Mouse (Mus musculus) adrenal gland, postnatal 10 days (tissue): ENCODE results near the gene Esrrg. TPM values are rescaled to one million over a fixed set of nuclear protein-coding genes. Genes with fewer than 3 reads are reported as not detected.

Source experiments
- DNase-seq: peaks from one replicate; pipeline ENCODE4 v3.0.0; 2021; ENCODE audit warnings: mixed read lengths
- total RNA-seq, 2 experiments: library from RNA; stranded (reverse); gene quantifications; 2 replicates each; pipeline ENCODE4 v1.2.3; 2021

Gene Esrrg
- total RNA-seq, 2 experiments from 2014 or later, result 18.8 to 28.7 TPM

DNA sequence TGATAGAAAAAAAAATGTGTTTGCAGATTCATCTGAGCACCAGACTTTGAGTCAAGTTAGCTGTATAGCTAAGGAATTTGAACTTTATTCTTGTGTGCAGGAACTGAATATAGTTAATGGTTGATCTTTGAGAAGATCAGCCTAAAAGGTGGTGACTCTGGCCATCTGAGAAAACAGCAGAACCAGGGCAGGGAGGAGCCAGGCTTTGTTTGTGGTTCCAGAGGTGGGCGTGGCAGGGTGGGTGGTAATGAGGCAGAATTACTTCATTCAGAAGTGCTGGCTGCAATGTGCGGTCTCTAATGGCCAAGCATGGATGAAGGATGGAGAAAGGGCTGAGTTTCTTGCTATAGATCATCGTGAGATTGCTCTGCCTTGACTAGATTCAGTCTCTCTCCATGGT, 224.3 kb downstream of the Esrrg start:
- no peak for DNase-seq

DNA sequence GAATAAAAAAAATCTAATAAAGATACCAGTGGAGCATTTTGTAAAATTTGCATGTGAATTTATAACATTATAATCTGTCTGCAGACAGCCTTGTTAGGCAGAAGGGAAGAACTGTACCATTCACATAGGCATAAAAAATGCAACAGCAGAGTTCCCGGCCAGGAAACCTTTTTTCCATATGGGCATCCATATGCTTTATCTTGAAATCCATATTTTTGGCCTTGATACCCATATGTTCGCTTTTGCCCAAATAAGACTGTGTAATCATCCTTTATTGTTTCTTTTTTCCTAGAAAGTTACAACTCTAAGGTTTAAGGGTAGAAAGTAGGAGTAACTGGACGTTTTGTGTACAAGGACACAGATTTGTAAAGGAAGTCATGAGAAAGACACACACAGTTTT, 226.0 kb downstream of the Esrrg start:
- no peak for DNase-seq

DNA sequence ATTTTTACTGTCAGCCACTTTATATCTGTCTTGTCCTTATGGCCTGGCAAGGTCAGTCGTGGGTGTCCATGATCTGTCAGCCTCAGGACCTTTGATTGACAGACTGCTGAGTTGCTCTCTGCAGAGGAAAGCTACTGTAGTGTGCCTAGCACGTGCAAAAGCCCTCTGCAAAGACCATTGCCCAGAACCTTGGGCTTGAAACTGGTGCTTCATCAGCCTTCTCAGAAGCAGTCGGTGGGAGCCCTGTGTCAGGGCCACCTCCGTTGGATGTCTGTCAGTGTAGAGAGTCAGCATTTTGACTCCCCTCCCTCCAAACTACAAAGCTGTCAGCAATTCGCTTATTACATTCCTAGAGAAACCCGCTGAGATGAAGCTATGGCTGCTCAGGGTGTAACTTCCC, 227.8 kb downstream of the Esrrg start:
- DNase-seq, result no peak

DNA sequence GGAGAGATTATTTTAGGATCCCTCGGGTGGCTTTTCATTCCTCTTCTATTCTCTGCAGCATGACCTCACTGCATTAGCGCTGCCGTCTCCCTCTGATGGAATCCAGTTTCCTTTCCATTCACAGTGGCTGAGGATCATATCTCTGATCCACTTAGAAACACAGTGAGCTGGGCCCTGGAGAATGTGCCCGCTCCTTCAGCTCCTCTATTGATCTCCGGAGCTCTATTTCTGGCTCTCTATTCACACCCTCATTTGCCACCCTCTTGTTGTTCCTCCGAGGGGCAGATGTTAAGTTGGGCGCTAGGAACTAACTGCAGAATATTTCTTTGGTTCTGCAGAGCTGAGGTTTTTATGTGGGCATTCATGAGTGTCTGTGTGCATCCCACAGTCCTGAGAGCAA, 228.3 kb downstream of the Esrrg start:
- no peak for DNase-seq

DNA sequence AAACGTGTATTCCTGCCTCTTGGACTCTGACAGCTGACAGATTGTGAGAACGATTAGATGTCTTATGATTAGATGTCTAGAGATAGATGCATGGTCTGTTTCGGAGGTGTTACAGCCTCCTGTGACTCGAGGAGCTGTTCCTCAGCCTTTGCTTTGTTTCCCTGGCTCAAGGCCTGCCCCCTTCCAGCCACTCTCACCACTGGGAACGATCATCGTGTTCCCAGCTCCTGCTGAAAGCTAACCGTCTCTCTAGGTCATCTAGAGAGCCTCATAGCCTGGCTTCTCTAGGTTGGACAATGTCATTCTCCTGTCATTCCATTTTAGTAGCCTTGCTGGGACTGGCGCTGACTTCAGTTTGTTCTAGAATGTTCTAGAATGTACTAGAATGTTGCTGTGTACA, 233.0 kb downstream of the Esrrg start:
- no peak for DNase-seq

DNA sequence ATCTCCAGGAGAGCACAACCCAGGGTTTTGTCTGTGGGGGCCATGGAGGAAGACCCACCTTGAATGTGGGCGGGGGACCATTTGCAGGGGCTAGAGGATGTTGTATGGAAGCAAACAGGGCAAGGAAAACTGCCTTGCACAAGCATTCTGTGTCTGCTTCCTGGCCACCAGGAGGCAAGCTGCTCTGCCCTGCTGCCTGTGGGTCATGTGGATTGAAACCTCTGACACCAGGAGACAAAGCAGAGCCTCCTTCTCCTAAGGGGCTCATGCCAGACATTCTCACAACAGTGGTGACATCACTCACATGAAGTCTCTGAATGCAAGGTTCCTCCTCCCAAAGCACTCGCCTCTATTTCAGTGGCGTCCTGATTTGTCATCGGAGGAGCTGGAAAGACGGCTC, 234.1 kb downstream of the Esrrg start:
- no peak for DNase-seq

DNA sequence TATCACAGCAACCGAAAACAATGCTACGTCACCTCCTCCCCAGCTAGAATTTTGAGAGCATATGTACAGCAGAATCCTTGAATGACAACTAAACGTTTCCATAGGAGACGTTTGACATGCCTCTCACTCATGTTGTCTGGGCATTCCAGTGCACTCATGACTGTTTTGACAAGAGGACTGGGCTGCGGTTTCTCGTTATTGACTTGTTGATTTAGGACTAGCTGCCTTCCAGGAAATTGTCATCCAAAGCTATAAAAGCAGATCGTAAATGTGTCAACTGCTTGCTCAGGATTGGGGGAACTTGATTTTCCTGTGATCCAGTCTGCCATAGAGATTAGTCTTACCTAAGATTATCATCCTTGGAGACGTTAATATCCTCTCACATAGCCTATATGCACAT, 245.6 kb downstream of the Esrrg start:
- DNase-seq, result no peak

DNA sequence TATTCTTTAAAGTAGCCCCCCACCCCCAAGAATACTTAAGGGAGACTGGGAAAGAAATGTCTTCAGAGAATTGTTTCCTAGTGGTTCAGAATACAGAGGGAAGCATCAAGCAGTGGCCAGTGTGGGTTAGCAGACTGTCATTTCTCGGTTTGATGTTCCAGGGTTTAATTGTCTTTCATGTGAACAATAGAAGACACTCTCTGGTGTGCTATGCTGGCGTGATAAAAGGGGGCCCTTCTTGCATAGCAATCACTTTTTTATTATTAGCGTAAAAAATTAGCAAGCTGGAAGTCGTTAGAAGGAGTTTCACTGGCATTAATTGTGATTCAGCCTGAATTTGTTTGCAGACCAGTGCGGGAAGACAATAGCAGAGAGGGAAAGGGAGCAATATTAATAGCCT, 253.7 kb downstream of the Esrrg start:
- DNase-seq, result no peak

DNA sequence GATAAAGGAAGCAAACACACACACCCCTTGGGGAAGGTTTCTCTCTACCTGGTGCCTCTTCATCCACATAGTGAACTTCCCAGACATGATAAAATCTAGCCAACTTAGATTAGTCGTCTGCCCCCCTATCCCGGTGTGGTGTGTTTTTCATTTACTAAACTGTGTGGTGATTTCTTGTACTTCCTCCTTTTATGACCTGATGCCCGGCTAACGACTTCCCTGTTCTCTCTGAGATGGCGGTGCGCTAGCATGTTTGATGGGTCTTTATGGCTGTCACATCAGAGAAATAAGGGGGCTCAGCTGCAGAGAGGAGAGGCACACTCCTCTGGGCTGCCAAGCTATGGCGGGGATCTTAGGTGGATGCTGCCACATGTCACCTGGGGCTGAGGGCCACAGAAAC, 259.8 kb downstream of the Esrrg start:
- no peak for DNase-seq

DNA sequence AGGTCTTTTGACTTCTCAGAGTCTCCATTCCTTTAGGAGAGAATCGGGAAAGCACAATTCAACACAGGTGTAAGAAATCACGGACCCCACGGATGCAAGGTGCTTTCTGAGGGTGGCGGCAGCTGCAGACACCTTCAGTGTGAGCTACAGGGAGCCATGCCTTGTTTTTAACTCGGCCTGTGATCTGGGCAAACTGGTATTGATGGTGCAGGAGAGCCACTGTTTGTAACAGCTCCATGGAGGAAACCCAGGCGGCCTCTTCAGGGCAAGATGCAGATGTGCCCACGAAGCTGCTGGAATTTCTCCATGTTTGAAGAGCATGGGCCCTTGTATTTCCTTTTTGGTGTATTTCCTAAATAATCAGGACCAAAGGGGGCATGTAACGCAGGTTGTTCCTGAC, 263.6 kb downstream of the Esrrg start:
- DNase-seq, result no peak

DNA sequence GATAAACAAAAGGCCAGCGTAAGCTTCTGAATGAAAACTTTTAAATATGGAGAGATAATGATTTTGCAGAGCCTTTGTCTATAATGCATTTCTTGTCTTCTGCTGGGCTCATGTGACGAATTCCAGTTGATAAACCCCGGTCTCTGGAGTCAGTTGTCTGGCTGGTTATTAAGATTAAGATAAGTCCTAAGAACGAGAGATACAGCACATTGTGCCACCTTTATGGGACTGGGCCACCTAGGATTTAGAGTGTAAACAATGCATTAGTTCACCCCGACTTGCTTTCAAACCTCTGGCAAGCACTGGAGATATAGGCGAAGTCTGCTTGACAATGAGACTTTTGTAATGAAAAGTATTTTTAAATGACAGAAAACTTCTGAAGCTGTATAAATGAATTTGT, 264.2 kb downstream of the Esrrg start:
- DNase-seq, result no peak

DNA sequence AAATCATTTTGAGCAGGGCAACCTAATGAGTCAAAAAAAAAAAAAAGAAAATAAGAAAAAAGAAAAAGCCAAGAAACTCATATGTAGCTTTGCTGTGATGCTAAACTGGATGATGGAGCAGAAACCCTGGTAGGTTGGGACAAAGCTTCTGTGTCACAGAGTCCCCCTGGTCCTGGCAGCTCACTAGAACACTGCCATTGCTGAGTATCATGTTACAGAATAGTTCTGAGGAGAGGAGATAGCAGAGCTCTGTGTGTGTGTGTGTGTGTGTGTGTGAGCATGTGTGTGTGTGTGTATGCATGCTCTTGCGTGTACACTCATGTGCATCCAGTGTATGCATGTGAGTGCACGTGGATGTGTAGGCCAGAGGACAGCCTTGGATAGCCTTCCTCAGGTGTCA, 265.2 kb downstream of the Esrrg start:
- DNase-seq, result no peak

DNA sequence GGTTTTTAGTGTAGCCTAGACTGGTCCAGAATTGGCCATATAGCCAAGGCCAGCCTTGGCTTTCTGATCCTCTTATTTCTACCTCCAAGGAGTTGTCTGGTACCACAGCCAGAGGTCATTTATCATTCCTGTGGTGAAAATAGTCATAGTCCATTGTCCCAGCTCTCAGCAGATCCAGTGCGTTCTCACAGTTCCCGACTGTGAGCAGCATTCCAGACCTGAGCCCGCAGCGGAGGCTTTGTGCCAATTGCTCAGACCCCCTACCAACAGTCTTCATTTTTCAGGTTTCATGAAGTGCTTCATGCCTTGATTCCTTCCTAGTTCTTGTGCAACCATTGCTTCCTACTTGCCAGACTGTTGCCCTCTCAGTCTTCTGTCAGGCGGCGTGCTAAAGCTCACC, 278.7 kb downstream of the Esrrg start:
- no peak for DNase-seq

DNA sequence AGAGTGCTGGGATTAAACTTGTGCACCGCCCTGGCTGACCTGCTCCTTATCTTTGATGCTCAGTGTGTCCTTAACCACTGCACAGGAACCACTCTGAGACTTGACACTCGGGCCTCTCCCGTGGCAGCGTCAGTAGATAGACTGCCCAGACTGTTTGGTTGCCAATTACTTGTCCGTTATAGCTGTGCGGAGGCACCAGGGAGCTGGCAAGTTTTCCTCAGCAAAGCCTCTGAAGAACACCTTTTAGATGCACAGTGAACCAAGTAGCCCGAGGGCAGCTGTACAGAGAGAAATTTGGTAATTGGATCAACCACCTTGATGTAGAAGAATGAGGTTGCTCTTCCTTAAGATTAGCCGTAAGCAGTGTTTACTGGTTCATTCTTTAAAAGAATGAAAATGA, 279.6 kb downstream of the Esrrg start:
- no peak for DNase-seq

DNA sequence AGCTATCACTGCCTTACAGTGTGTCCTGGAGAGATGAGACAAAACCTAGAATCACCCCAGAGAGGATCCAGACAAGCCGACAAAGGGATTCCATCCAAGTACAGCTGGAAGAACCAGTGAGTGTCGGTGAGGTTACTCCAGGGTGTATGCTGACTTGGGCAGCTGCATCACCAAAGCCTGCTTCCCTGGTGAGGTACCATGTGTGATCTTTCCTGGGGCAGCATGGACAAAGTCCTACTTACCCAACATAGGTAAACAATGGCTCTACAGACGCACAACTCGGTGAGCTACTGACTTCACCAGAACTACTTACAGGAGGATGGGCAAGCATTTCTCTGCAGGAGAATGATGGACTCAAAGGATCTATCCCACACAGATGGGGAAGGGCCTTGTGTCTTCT, 280.5 kb downstream of the Esrrg start:
- no peak for DNase-seq

DNA sequence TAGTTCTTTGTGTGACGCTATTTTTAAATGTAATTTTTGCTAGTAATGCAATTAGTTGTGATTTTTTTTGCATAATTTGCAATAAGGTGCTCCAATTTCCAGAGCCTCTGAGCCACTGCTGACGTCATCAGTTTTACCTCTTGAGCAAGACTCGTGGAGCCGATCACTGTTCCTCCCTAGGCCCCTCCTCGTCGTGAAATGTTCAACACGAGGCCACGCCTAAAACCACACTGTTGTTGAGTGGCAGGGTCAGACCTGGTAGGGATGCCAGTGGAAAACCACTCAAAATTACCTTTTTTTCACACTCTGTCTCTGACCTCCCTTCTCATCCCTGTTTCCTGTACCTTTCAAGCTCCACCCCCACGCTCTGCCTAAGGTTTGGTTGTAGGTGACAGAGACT, 282.7 kb downstream of the Esrrg start:
- no peak for DNase-seq

DNA sequence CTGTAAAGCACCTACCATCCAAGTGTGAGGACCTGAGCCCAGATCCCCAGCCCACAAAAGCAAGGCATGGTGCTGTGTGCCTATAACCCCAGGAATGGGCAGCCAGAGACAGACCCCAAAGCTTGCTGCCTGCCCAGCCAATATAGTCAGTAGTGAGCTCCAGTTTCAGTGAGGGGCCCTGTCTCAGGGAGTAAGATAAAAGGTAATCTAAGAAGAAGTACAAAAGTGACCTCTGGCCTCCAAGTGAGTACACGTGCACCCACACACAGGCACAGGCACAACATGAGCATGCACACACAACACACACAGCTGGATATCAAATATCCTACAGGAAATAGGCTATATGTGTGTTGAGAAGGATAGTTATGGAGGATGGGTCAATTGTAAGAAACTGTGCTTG, 286.9 kb downstream of the Esrrg start:
- DNase-seq, result no peak

DNA sequence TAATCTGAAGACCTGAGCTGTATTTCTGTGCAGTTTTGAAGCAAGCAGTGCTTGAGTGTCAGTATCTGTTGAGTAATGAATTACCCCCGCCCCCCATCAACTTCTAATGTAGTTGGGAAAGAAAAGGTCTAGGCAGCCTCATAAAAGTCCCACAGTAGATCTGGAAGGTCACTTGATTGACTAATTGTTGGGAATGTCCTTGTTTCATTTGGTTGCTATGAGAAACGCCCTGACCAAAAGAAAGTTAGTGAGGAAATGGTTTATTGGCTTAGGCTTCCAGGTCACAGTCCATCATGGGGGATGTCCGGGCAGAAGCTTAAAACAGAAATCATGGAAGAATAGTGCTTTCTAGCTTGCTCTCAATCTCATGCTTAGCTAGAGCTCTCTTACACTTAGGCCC, 287.7 kb downstream of the Esrrg start:
- DNase-seq, result peak; percentile 33

DNA sequence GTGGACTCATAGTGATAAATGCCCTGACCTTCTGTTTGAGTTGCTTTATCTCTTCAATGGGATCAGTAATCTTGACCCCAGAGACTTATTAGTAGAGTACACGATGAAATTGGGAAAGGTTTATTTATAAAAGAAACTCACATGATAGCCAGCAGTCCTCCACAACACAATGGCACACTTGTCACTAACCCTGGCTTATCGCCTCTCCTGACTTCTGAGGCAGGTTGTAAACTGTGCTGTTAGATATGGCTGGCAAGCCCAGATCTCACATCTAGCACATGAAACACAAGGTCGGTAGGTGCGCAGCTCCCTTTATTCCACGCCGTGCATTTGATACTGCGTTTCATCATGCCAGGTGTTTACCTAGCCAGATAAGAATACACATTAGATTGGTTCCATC, 288.3 kb downstream of the Esrrg start:
- DNase-seq, result no peak

DNA sequence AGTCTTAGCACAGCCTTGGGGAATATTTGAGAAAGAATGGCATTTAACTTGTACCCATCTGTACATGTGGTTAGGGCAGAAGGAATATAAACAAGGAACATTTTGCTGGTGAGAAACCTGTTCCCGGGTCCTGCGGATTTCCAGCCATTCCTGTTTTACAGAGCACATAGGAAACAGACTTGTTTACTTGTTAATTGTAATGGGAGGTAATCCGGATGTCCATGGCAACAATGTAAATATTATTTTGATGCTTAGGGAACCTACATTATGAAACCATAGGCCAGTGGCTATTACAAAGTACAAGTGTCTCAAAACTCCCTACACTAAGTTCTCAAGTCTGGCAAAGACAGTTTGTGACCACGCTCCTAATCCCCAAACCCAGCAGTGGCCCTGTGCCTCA, 290.9 kb downstream of the Esrrg start:
- DNase-seq, result no peak

DNA sequence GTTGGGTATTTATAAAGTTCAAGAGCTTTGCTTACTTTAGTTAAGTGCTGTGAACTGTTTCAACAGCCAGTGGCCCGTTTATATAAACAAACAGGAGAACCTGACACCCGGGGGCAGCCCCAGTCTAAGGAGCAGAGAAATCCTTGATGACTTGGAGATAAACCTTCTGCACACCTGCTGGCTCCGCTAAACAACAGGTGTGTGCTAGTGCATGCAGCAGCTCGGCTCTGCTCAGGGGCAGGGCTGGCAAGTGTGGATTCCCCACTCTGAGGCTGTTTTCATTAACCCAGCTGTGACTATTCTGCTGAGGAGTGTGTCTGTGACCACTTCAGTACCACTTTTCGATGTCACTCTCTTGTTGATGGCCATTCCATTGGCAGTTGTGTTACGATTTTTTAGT, 292.2 kb downstream of the Esrrg start:
- DNase-seq, result no peak

DNA sequence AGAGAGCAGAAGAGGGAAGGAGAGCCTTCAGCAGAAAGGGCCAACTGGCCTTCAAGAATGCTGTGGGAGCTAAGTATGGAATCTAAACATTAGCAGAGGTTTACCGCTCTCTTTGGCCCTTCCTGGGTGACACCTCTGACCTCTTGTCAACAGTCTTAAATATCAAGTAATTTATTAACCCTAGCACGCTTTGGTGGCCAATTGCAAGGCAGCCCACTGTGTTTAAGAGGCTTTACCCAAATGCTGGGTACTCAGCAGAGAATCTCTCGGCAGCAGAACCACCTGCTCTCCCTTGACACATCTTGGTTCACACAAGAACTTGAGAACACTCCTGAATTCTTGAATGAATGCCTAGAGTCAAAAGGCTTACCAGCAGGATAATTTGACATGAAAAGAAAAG, 293.6 kb downstream of the Esrrg start:
- no peak for DNase-seq

DNA sequence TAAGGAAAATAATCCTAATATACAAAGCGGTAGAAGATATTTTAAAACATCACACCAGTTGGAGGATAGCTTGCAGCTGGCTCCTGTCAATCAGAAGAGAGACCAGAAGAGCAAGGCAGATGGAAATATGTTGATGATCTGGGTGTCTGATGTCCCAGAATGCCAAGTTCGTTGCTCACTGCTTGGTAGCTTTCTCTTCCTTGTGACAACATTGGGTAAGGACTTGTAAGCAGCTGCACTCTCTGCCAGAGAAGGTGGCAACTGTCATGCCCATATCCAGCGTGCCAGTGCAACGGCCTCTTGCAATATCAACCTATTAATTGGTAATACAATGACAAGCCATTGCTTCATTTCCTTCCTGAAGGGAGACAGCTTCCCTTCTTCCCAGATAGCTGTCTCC, 296.1 kb downstream of the Esrrg start:
- no peak for DNase-seq

DNA sequence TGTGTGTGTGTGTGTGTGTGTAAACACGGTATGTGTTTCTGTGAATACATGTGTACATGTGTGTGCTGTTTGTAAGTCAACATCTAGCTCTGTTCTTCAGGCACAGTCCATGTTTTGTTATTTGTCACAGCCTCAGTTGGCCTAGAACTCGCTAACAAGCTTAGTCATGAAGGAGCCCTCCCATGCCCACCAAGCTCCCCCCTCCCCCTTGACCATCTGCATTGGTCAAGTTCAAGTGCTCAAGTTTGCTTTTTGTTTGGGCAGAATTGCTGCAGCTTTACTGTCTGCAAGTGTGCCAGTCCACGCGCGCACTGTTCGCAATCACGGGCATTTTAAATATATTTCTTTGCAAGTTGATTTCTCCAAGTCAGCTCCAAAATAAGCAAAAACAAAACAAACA, 298.8 kb downstream of the Esrrg start:
- DNase-seq, result no peak

DNA sequence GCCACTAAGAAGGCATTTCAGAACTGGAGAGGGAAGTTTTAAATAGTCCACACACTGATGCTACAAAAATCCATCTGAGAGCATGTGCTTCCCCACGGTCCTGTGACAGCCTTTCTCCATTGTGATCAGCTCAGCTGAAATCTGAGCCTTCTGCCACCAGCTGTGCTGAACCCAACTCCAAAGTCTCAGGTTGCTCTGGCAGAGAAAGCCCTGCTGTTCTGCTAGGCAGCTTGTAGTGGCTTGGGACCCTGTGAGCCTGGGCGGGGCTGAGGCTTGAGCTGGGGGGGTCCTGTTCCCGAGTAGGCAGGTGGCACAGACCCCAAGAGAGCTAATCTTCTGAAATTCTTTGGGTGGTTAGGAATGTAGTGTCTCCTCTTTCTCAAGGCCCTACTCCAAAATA, 299.3 kb downstream of the Esrrg start:
- no peak for DNase-seq

DNA sequence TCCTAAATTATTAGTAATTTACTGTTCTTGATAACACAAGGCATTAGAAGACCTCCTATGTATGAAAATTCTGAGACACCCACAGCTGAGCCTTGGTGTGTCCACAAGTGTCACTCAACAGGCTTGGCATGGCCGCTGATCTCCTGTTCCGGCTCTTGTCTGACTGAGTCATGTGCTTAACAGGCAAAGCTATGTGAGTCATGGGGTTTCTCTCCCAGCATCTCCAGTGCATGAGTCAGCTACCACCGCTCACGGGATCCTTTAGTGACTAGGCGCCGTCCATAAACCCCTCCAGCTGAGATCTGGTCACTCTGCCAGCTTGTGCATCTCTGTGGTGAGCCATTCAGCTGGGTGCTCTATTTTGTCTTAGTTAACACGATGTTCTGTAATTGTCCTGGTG, 302.1 kb downstream of the Esrrg start:
- peak; percentile 51 for DNase-seq
